ENCODE assay signal across 8 mouse cellular contexts in the genomic region with DNA sequence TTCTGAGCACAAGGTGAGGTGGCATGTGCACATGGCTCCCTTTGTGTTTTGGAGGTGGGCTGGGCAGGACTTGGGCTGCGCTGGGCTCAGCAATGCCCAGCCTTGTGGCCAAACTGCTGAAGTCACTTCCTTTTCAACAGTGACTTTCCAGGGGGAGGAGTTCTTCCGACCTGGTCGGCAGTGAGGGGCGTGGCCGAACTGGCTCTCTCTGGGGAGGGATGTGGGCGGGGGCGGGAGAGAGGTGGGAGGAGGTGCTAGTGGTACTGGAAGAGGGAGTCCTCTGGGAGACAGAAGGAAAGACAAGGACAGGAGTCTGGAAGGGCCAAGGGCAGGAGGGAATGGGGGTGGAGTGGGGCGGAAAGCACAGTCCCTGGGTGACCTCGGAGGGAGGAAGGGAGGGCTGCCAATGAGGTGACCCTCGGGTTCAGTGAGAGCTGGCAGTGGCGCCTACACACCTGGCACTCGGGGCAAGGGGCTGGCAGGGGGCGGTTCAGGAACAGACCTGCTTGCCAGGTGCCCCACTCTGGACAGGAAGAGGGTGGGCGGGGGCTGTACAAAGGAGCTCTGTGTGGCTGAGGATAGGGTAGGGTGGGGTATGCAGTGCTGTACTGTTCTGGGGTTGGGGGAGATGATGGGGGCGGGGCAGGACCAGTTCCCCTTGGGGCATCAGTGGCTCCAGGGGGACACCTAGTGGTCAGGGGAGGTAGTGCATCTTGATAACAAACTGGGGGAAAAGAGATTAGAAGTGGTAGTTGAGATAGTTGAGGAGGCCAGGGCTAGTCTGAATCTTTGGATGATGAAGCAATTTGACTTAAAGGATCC. TPM values are rescaled to one million over a fixed set of nuclear protein-coding genes. Genes with fewer than 3 reads are reported as not detected.
A peak's percentile ranks its signal among the peaks of the same experiment; 100 is the strongest.
DNase-seq lines count a peak whose midpoint lies in the region; ATAC-seq lines count a peak whose summit lies in the region.

No protein-coding gene starts in this region.

- H3K27ac ChIP-seq in limb, embryonic 13.5 days, result peak overlapping the region; percentile 80
- H3K27ac ChIP-seq in midbrain, embryonic 14.5 days (replicated peaks; ENCODE audit: low read depth, low read length), result 0 out of 2 replicates have a peak overlapping the region, but pooled peaks have one; percentile 20

- peaks cover 46% of the 10 kb centered on the region for H3K36me3 ChIP-seq in limb, embryonic 13.5 days
- H3K36me3 ChIP-seq in midbrain, embryonic 14.5 days (ENCODE audit: control insufficient read depth, insufficient read depth, low read length), result peaks cover 18% of the 10 kb centered on the region
- H3K36me3 ChIP-seq in splenic B cell, adult 2 months (ENCODE audit: control insufficient read depth, insufficient read depth, low read length, poor library complexity, severe bottlenecking), result no peaks in the 10 kb centered on the region

- no peak overlapping the region for H3K9ac ChIP-seq in limb, embryonic 13.5 days
- H3K9ac ChIP-seq in midbrain, embryonic 14.5 days (replicated peaks; ENCODE audit: low read length), result no peak overlapping the region

- ATAC-seq in limb, embryonic 13.5 days (ENCODE audit: low FRiP score, low read depth), result peak; percentile 76
- ATAC-seq in midbrain, embryonic 14.5 days (ENCODE audit: low FRiP score, low TSS enrichment), result peak; percentile 72

- 13% methylated on average over 15 of the region's 15 CpGs for WGBS in limb, embryonic 13.5 days
- WGBS in midbrain, embryonic 14.5 days, result 5% methylated on average over 15 of the region's 15 CpGs

- H3K4me1 ChIP-seq in limb, embryonic 13.5 days, result peaks cover 88% of the 10 kb centered on the region
- H3K4me1 ChIP-seq in midbrain, embryonic 14.5 days (ENCODE audit: control insufficient read depth, insufficient read depth, low read length), result peaks cover 30% of the 10 kb centered on the region

- peak overlapping the region; percentile 49 for H3K4me2 ChIP-seq in limb, embryonic 13.5 days (replicated peaks)
- no peak overlapping the region for H3K4me2 ChIP-seq in midbrain, embryonic 14.5 days (ENCODE audit: low read length)

- H3K4me3 ChIP-seq in limb, embryonic 13.5 days, result peak overlapping the region; percentile 12; the same call in 1 of the 2 replicates
- H3K4me3 ChIP-seq in midbrain, embryonic 14.5 days (replicated peaks; ENCODE audit: low read depth, low read length), result no peak overlapping the region

- DNase-seq in urinary bladder, adult 18-20 months (ENCODE audit: low spot score in 2 of 2), result peak; percentile 73 to 75
- no peak for DNase-seq in urinary bladder, postnatal 10 days (ENCODE audit: low spot score)
- peak; percentile 82 for DNase-seq in embryo, embryonic 10 days (ENCODE audit: low spot score)
- peak; percentile 78 for DNase-seq in gastrocnemius, postnatal 10 days
- peak; percentile 92 for DNase-seq in induced T-regulatory cell, adult 2 months (ENCODE audit: low read depth)
- DNase-seq in midbrain, embryonic 14.5 days, result peak; percentile 77
- DNase-seq in splenic B cell, adult 2 months (ENCODE audit: low read depth, low spot score), result peak; percentile 88

- H3K27me3 ChIP-seq in limb, embryonic 13.5 days, result no peaks in the 10 kb centered on the region
- no peaks in the 10 kb centered on the region for H3K27me3 ChIP-seq in midbrain, embryonic 14.5 days (ENCODE audit: control insufficient read depth, insufficient read depth, low read length)
- no peaks in the 10 kb centered on the region for H3K27me3 ChIP-seq in splenic B cell, adult 2 months (ENCODE audit: control insufficient read depth, insufficient read depth, low read length, poor library complexity, severe bottlenecking)

- H3K9me3 ChIP-seq in limb, embryonic 13.5 days, result no peaks in the 10 kb centered on the region
- no peaks in the 10 kb centered on the region for H3K9me3 ChIP-seq in midbrain, embryonic 14.5 days (ENCODE audit: control insufficient read depth, low read length)

RNA-seq across cellular contexts. Expression of gene Ahdc1, which starts 45.2 kb away (rescaled TPM):
- 10 to 100 TPM; 58.2 to 82.8 TPM for total RNA-seq in gastrocnemius, postnatal 10 days (2021)
- 11.3 and 11.5 TPM in 2 replicates for polyA plus RNA-seq in limb, embryonic 13.5 days (2015; fragmentation: Nextera tagmentation; extraction: Ambion mirVana)
- 13.0 and 15.3 TPM in 2 replicates for polyA plus RNA-seq in midbrain, embryonic 14.5 days (2014; fragmentation: Nextera tagmentation; extraction: Ambion mirVana)
